Mouse (Mus musculus) embryonic facial prominence, embryonic 14.5 days (tissue): ENCODE measurements around the gene 1500011B03Rik. TPM values are rescaled to one million over a fixed set of nuclear protein-coding genes. Genes with fewer than 3 reads are reported as not detected.
A peak's percentile ranks its signal among the peaks of the same experiment; 100 is the strongest.

ENCODE experiments used
- ATAC-seq: fragments of 200-750 bp; cut with Nextera tagmentation; 2 replicates; pipeline ENCODE4 v1.8.0; 2017; ENCODE audit warnings: low read depth, moderate number of reproducible peaks, moderate TSS enrichment
- DNase-seq: peaks from one replicate; pipeline ENCODE4 v3.0.0-alpha.2; 2015; ENCODE audit warnings: low spot score
- H3K27ac ChIP-seq: fragments of 300-500 bp; sonication (generic); replicated peaks from 2 replicates; pipeline ENCODE4 v1.5.1; 2014; ENCODE audit warnings: low read depth, mild to moderate bottlenecking, low read length, moderate library complexity
- H3K27me3 ChIP-seq: fragments of 300-500 bp; sonication (generic); replicated peaks from 2 replicates; pipeline ENCODE4 v1.6.1; 2014; ENCODE audit warnings: low read length; ENCODE audit not compliant: control insufficient read depth, insufficient read depth
- H3K36me3 ChIP-seq: fragments of 300-500 bp; sonication (generic); 2 replicates; pipeline ENCODE4 v1.6.1; 2014; ENCODE audit warnings: low read length, mixed read lengths; ENCODE audit not compliant: control insufficient read depth, insufficient read depth
- H3K4me1 ChIP-seq: fragments of 300-500 bp; sonication (generic); 2 replicates; pipeline ENCODE4 v1.6.1; 2014; ENCODE audit warnings: antibody characterized with exemption, low read length; ENCODE audit not compliant: control insufficient read depth, insufficient read depth
- H3K4me2 ChIP-seq: fragments of 300-500 bp; sonication (generic); 2 replicates; pipeline ENCODE4 v1.6.1; 2014; ENCODE audit warnings: low read depth, mild to moderate bottlenecking, low read length, moderate library complexity, mixed read lengths
- H3K4me3 ChIP-seq: fragments of 300-500 bp; sonication (generic); 2 replicates; pipeline ENCODE4 v1.5.1; 2014; ENCODE audit warnings: low read depth, mild to moderate bottlenecking, low read length
- H3K9ac ChIP-seq: fragments of 300-500 bp; sonication (generic); 2 replicates; pipeline ENCODE4 v1.6.1; 2014; ENCODE audit warnings: low read depth, mild to moderate bottlenecking, low read length, moderate library complexity, mixed read lengths
- H3K9me3 ChIP-seq: fragments of 300-500 bp; sonication (generic); 2 replicates; pipeline ENCODE4 v1.6.1; 2016; ENCODE audit warnings: low read length; ENCODE audit not compliant: control insufficient read depth
- WGBS: fragments of 180-500 bp; shearing (Covaris S2); extraction: QIAGEN DNeasy Blood & Tissue Kit; methylation state at CpG from one replicate; pipeline ENCODE4 v1.1.7; 2014; 5-methylcytosine and 5-hydroxymethylcytosine counted together
- polyA plus RNA-seq: library from polyadenylated mRNA; unstranded; fragments of >200 nt; fragmentation: Nextera tagmentation; extraction: Ambion mirVana; gene quantifications from 2 replicates; pipeline ENCODE4 v1.2.1, GENCODE M21; 2014

Gene 1500011B03Rik
- polyA plus RNA-seq, 1 experiment from 2014 or later, result 99.8 TPM

- 21% methylated on average over 8 of the region's 8 CpGs for WGBS
- Histone ChIP-seq H3K9me3 (no peaks in the 10 kb centered on the region), H3K9ac (no peak overlapping the region), H3K4me2 (no peak overlapping the region), H3K4me3 (no peak overlapping the region), H3K27me3 (no peaks in the 10 kb centered on the region), H3K4me1 (peaks cover 5% of the 10 kb centered on the region), H3K36me3 (peaks cover 79% of the 10 kb centered on the region), H3K27ac (no peak overlapping the region)
- DNase-seq (peak; percentile 43), ATAC-seq (no peak)
Measured at GRCm38 (mm10) chr5:114801049-114801448, 22.2 kb downstream of the 1500011B03Rik start.

GRCm38 (mm10) chr5:114799848-114800247 lies 23.4 kb downstream of the 1500011B03Rik start:
- ATAC-seq (no peak), DNase-seq (no peak)
- Histone ChIP-seq H3K9ac (no peak overlapping the region), H3K4me1 (peaks cover 9% of the 10 kb centered on the region), H3K36me3 (peaks cover 72% of the 10 kb centered on the region), H3K4me2 (no peak overlapping the region), H3K27me3 (no peaks in the 10 kb centered on the region), H3K9me3 (no peaks in the 10 kb centered on the region), H3K4me3 (no peak overlapping the region), H3K27ac (no peak overlapping the region)
- 87% methylated on average over 11 of the region's 11 CpGs for WGBS

GRCm38 (mm10) chr5:114797253-114797652 lies 26.0 kb downstream of the 1500011B03Rik start:
- no peaks in the 10 kb centered on the region for H3K27me3 ChIP-seq
- H3K9ac ChIP-seq, result no peak overlapping the region
- H3K36me3 ChIP-seq, result peaks cover 63% of the 10 kb centered on the region
- H3K4me2 ChIP-seq, result peak overlapping the region; percentile 68
- H3K4me3 ChIP-seq, result no peak overlapping the region
- ATAC-seq, result no peak
- no peaks in the 10 kb centered on the region for H3K9me3 ChIP-seq
- 88% methylated on average over 8 of the region's 8 CpGs for WGBS
- DNase-seq, result no peak
- H3K27ac ChIP-seq, result no peak overlapping the region
- peaks cover 9% of the 10 kb centered on the region for H3K4me1 ChIP-seq

GRCm38 (mm10) chr5:114796299-114797012 lies 26.8 kb downstream of the 1500011B03Rik start:
- Histone ChIP-seq H3K27me3 (no peaks in the 10 kb centered on the region), H3K9ac (peak overlapping the region; percentile 40; the same call in 1 of the 2 replicates), H3K4me3 (peak overlapping the region; percentile 39), H3K4me2 (peak overlapping the region; percentile 68), H3K36me3 (peaks cover 68% of the 10 kb centered on the region), H3K9me3 (no peaks in the 10 kb centered on the region), H3K4me1 (peaks cover 9% of the 10 kb centered on the region), H3K27ac (peak overlapping the region; percentile 48; the same call in 1 of the 2 replicates)
- ATAC-seq, result peak; percentile 88
- 10% methylated on average over 40 of the region's 40 CpGs for WGBS
- peak; percentile 89 for DNase-seq

- H3K4me2 ChIP-seq, result no peak overlapping the region
- no peak overlapping the region for H3K27ac ChIP-seq
- H3K4me3 ChIP-seq, result no peak overlapping the region
- H3K4me1 ChIP-seq, result peaks cover 9% of the 10 kb centered on the region
- WGBS, result 61% methylated on average over 9 of the region's 9 CpGs
- DNase-seq (no peak), ATAC-seq (no peak)
- no peak overlapping the region for H3K9ac ChIP-seq
- H3K36me3 ChIP-seq, result peaks cover 70% of the 10 kb centered on the region
- no peaks in the 10 kb centered on the region for H3K27me3 ChIP-seq
- H3K9me3 ChIP-seq, result no peaks in the 10 kb centered on the region
Measured at GRCm38 (mm10) chr5:114795653-114796052, 27.6 kb downstream of the 1500011B03Rik start.

GRCm38 (mm10) chr5:114795231-114795630 lies 28.0 kb downstream of the 1500011B03Rik start:
- no peaks in the 10 kb centered on the region for H3K27me3 ChIP-seq
- ATAC-seq (no peak), DNase-seq (no peak)
- peaks cover 65% of the 10 kb centered on the region for H3K36me3 ChIP-seq
- no peak overlapping the region for H3K9ac ChIP-seq
- H3K4me1 ChIP-seq, result peaks cover 9% of the 10 kb centered on the region
- no peaks in the 10 kb centered on the region for H3K9me3 ChIP-seq
- no peak overlapping the region for H3K4me2 ChIP-seq
- H3K27ac ChIP-seq, result no peak overlapping the region
- WGBS, result 55% methylated on average over 9 of the region's 9 CpGs
- H3K4me3 ChIP-seq, result no peak overlapping the region

- Histone ChIP-seq H3K36me3 (peaks cover 60% of the 10 kb centered on the region), H3K4me2 (no peak overlapping the region)
Measured at GRCm38 (mm10) chr5:114794609-114795008, 28.7 kb downstream of the 1500011B03Rik start.

GRCm38 (mm10) chr5:114793317-114793716 lies 30.0 kb downstream of the 1500011B03Rik start:
- Histone ChIP-seq H3K36me3 (peaks cover 60% of the 10 kb centered on the region), H3K27ac (no peak overlapping the region), H3K27me3 (no peaks in the 10 kb centered on the region), H3K4me1 (peaks cover 9% of the 10 kb centered on the region), H3K9ac (no peak overlapping the region), H3K4me3 (no peak overlapping the region), H3K4me2 (no peak overlapping the region), H3K9me3 (no peaks in the 10 kb centered on the region)
- WGBS, result 71% methylated on average over 7 of the region's 7 CpGs
- no peak for ATAC-seq
- no peak for DNase-seq

More at GRCm38 (mm10) chr5:114794609-114795008, 28.7 kb downstream of the 1500011B03Rik start:
- Histone ChIP-seq H3K27ac (no peak overlapping the region), H3K9ac (no peak overlapping the region), H3K9me3 (no peaks in the 10 kb centered on the region), H3K4me1 (peaks cover 9% of the 10 kb centered on the region), H3K27me3 (no peaks in the 10 kb centered on the region), H3K4me3 (no peak overlapping the region)
- ATAC-seq, result no peak
- DNase-seq, result no peak
- WGBS, result 75% methylated on average over 4 of the region's 4 CpGs

- ATAC-seq (no peak), DNase-seq (no peak)
- H3K36me3 ChIP-seq, result peaks cover 28% of the 10 kb centered on the region
- WGBS, result 77% methylated on average over 5 of the region's 5 CpGs
- H3K9ac ChIP-seq, result no peak overlapping the region
- H3K4me2 ChIP-seq, result no peak overlapping the region
- no peaks in the 10 kb centered on the region for H3K27me3 ChIP-seq
- no peak overlapping the region for H3K27ac ChIP-seq
- H3K9me3 ChIP-seq, result no peaks in the 10 kb centered on the region
- H3K4me1 ChIP-seq, result no peaks in the 10 kb centered on the region
- no peak overlapping the region for H3K4me3 ChIP-seq
Measured at GRCm38 (mm10) chr5:114785196-114785595, 38.1 kb downstream of the 1500011B03Rik start.
